Mouse (Mus musculus) heart, adult 2 months (tissue): ENCODE data around the gene 0610009B22Rik.

ENCODE experiments used
- CTCF ChIP-seq: fragments of 200-600 bp; IDR thresholded peaks from 2 replicates; pipeline ENCODE4 v1.8.1; 2022; ENCODE audit warnings: antibody characterized with exemption, mild to moderate bottlenecking, moderate library complexity
- EP300 ChIP-seq: fragments of 200-500 bp; IDR thresholded peaks from 2 replicates; pipeline ENCODE4 v1.6.1; 2011; ENCODE audit warnings: low read depth, low read length, control low read depth; ENCODE audit not compliant: insufficient read depth
- POLR2A ChIP-seq: fragments of 200-500 bp; IDR thresholded peaks from 2 replicates; pipeline ENCODE4 v1.6.1; 2011; ENCODE audit warnings: mild to moderate bottlenecking, low read depth, low read length, control low read depth; ENCODE audit not compliant: insufficient read depth

GRCm38 (mm10) chr11:51694984-51695383 lies 6.3 kb upstream of the 0610009B22Rik start:
- TF ChIP-seq POLR2A (no peak), CTCF (no peak), EP300 (no peak)
